Mouse (Mus musculus) naive thymus-derived CD4-positive, alpha-beta T cell, adult 5 months (primary cell): Measurements from ENCODE around the gene Fam227a. TPM values are rescaled to one million over a fixed set of nuclear protein-coding genes. Genes with fewer than 3 reads are reported as not detected.

ENCODE experiments used
- polyA plus RNA-seq: library from polyadenylated mRNA; unstranded; fragments of 100-300 nt; shearing (Covaris generic); gene quantifications from one replicate; pipeline ENCODE4 v1.2.1, GENCODE M21; 2017

Gene Fam227a
- not detected for polyA plus RNA-seq

DNA sequence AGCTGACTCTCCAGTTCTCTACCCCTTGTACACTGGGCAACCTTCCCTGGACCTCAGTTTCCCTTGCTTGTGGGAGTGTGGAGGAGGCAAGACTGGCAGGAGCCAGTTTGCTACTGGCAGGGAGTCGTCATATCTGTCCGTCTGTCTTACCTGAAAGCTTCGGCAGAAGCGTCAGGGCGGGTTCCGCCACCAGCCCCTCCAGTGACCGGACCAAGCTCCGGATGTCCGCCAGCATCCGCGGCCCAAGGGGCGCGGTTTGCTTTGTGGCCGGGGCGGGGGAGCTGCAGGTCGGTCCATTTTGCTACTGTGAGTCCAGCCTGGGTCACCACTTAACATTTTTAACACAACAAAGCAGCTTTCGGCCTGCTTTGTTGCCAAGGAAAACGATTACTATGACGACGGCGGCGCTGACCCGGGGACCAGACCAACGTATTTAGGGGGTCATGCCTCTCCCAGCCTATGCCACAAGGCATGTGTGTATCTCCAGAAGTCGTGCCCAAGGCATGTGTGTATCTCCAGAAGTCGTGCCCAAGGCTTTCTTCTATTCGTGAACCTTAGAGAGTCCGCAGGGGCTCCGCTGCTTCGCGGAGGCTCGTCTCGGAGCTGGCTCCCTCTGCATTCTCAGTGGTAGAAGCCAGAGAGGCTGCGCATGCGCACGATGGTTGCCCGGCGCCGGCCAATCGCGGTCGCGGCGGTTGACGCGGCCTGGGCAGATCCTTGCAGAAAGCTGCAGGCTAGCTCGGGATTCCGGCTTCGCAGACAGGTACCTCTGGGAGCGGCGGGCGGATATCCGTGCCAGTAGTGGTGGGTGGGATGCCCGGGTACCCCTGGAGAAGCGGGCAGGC, at the start of gene Fam227a, which contains the start of gene Cby1:
Gene Fam227a, minus strand, starts transcription at position 426 of the 845 bp plus-strand sequence.
Gene Cby1, plus strand, starts transcription at position 669 of the 845 bp plus-strand sequence.

DNA sequence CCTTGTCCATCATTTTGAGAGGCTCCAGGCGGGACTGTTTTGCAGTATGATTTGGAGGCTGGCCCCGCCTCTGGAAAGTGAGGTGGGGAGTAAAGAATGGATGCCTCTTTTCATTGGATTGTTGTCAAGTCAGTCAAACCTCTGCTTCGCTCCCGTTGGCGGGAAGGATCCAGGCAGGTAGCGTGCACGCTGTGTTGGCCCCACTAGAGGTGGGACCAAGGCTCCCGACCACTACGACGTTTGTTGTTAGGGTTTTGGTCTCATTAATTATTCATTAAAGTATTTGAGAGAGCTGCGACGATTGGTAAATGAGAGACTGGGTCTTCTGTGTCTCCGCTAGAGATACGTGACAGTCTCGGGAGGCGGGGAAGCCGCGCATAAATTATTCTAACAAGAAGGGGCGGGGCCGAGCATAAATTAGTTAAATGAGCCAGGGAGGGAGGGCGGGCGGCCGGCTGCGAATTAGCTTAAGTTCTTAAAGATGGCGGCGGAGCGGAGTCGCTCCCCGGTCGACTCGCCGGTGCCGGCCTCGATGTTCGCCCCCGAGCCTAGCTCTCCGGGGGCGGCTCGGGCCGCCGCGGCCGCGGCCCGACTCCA, 31.8 kb upstream of the Fam227a start, which contains the start of gene Gtpbp1:
Gene Gtpbp1, plus strand, starts transcription at position 420 of the 597 bp plus-strand sequence.

DNA sequence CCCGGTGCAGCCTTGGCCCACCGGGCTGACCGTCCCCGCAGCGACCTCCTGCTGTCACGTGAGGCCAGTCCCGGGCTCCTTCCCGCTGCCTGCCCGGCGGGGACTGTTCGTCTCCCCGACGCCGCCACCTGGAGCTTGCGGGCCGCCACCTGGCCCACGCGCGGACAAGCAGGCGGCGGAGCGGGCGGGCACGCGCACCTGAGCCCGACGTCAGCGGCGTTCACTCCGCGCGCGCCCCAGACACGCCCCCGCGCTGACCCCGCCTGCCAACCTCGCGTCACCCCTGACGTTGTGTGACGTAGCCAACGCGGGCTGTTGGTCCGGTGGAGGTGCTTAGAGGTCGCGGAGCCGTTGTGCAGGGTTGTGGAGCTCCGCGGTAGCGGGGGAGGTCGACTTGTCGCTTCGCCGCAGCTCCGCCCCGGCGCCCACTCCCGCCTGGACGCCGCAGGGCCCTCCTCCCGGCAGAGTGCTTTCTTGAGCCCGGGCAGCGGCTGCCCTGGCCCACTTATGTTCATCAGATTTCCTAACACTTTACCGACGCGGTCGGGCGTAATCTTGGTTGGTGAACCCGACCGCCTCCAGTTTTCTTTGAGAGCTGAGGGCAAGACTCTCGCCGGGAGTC, 29.0 kb upstream of the Fam227a start, which contains the start of gene Josd1:
Gene Josd1, minus strand, starts transcription at position 274 of the 622 bp plus-strand sequence.

DNA sequence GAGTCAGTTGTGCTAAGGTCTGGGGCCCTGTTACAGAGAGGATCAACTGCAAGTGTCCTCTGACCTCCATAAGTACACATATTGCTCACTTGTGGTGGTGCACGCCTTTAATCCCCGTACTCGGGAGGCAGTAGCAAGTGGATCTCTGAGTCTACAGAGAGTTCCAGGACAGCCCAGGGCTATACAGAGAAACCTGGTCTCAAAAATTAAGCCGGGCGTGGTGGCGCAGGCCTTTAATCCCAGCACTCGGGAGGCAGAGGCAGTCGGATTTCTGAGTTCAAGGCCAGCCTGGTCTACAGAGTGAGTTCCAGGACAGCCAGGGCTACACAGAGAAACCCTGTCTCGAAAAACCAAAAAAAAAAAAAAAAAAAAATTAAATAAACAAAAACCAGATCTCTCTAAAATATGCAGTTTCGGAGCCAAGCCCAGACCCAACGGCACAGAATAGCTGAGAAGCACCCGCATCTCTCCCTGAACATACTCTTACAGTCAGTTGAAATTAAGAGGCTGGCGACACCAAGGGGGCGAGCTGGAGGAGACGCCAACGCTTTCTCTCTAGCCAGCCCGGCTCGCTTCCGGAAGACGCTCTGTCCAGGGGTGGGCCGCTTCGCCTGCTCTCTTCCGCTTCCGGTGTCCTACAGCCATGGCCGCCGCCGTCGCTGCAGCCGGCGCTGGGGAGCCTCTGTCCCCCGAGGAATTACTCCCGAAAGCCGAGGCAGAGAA, 11.7 kb upstream of the Fam227a start, which contains the start of gene Tomm22:
Gene Tomm22, plus strand, starts transcription at position 613 of the 723 bp plus-strand sequence.

DNA sequence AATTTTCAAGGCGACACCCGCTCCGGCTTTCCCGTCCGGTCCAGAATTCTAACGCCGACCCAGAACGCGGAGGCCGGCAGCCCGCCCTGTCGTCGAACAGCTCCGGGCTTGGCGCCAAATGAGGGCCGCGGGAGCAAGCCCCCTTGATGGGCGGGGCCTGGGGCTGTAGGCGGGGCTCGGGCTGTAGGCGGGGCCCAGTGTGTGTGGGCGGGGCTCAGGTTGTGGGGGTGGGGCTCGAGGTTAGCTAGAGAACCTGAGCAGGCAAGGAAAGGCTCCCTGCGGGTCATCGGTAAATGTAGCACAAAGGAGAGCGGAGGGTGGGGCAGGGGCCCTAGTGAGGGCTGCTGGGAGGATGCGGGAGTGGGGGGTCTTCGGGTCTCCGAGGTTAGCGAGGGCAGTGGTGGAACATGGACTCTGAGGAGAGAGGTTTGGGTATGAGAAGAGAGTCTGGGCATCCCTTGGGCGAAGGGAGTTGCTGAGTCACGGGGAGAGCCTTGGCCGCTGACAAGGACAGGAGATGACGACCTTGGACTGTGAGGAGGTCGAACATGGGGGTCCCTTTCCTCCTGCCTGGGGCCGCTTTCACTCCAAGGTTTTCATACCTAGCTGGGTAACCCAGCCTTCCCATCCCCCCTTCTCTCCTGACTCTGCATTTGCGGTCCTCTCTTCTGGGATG, 53.6 kb downstream of the Fam227a start, which contains the start of gene Dmc1:
Gene Dmc1, minus strand, starts transcription at position 120 of the 676 bp plus-strand sequence.

Other genes starting within 250 kb of the Fam227a start
- gene Csnk1e, start 203.4 kb downstream of the Fam227a start, polyA plus RNA-seq = 105 TPM
- not detected for gene Kcnj4, start 153.7 kb downstream of the Fam227a start, polyA plus RNA-seq
- not detected for gene Kdelr3, start 142.5 kb downstream of the Fam227a start, polyA plus RNA-seq
- gene Ddx17, start 112.2 kb downstream of the Fam227a start, polyA plus RNA-seq = 22.4 TPM
- gene Dmc1, start 53.8 kb downstream of the Fam227a start, polyA plus RNA-seq = not detected
- gene Cby1, start 243 bp upstream of the Fam227a start, polyA plus RNA-seq = 3.0 TPM
- gene Tomm22, start 11.9 kb upstream of the Fam227a start, polyA plus RNA-seq = 180 TPM
- 54.7 TPM for gene Josd1, start 29.0 kb upstream of the Fam227a start, polyA plus RNA-seq
- 141 TPM for gene Gtpbp1, start 31.9 kb upstream of the Fam227a start, polyA plus RNA-seq
- gene Sun2, start 83.6 kb upstream of the Fam227a start, polyA plus RNA-seq = 76.2 TPM
- gene Dnal4, start 118.9 kb upstream of the Fam227a start, polyA plus RNA-seq = 5.6 TPM
- gene Nptxr, start 145.8 kb upstream of the Fam227a start, polyA plus RNA-seq = 0.22 TPM
- gene Npcd, start 175.3 kb upstream of the Fam227a start, polyA plus RNA-seq = not detected
- 10.0 TPM for gene Cbx6, start 175.7 kb upstream of the Fam227a start, polyA plus RNA-seq
- 105 TPM for gene Apobec3, start 232.7 kb upstream of the Fam227a start, polyA plus RNA-seq